Mouse (Mus musculus): ENCODE data around the gene Tigd4. TPM values are rescaled to one million over a fixed set of nuclear protein-coding genes. Genes with fewer than 3 reads are reported as not detected.
"Not testable (repeated sequence)": the region's sequence is repeated elsewhere in the genome, so short reads cannot be mapped to it uniquely, and the experiment has no call there.

Gene Tigd4
- polyA plus RNA-seq (2011; ENCODE audit: insufficient read depth, insufficient read length, low read depth, missing spikeins): not detected in 2 replicates

GRCm38 (mm10) chr3:84593274-84593673, at the start of gene Tigd4:
TSS of gene Tigd4 (plus strand) at chr3:84593574.
- Histone ChIP-seq H3K27me3 (ENCODE audit: control insufficient read depth, insufficient read depth, low read length, poor library complexity, severe bottlenecking) (peaks cover 2% of the 10 kb centered on the region; the same call in 1 of the 2 replicates), H3K9me3 (replicated peaks; ENCODE audit: control insufficient read depth, insufficient read depth, low read length, poor library complexity, severe bottlenecking) (no peaks in the 10 kb centered on the region), H3K4me1 (ENCODE audit: control insufficient read depth, insufficient read depth, low read length) (no peaks in the 10 kb centered on the region), H3K27ac (ENCODE audit: insufficient read depth, low read length) (no peak within 1 kb of the TSS), H3K9ac (ENCODE audit: low read depth, poor library complexity, severe bottlenecking) (no peak within 1 kb of the TSS), H3K36me3 (ENCODE audit: control insufficient read depth, insufficient read depth, low read length, poor library complexity, severe bottlenecking) (no peaks in the 10 kb centered on the region), H3K4me3 (ENCODE audit: low read depth, low read length) (no peak within 1 kb of the TSS)
- TF ChIP-seq CTCF (IDR thresholded peaks at IDR 0.05; ENCODE audit: low read depth, low read length) (no peak), EP300 (IDR thresholded peaks at IDR 0.05; ENCODE audit: insufficient read depth, low read depth, low read length) (no peak), POLR2A (IDR thresholded peaks at IDR 0.05; ENCODE audit: insufficient read depth, low read length) (no peak)

GRCm38 (mm10) chr3:84547177-84547576, 46.2 kb upstream of the Tigd4 start:
- H3K4me3 ChIP-seq (ENCODE audit: low read depth, low read length): no peak overlapping the region
- H3K27me3 ChIP-seq (ENCODE audit: control insufficient read depth, insufficient read depth, low read length, poor library complexity, severe bottlenecking): no peaks in the 10 kb centered on the region
- no peak overlapping the region for H3K27ac ChIP-seq (ENCODE audit: insufficient read depth, low read length)
- no peaks in the 10 kb centered on the region for H3K9me3 ChIP-seq (replicated peaks; ENCODE audit: control insufficient read depth, insufficient read depth, low read length, poor library complexity, severe bottlenecking)
- H3K9ac ChIP-seq (ENCODE audit: low read depth, poor library complexity, severe bottlenecking): no peak overlapping the region
- no peak for TF ChIP-seq CTCF (IDR thresholded peaks at IDR 0.05; ENCODE audit: low read depth, low read length)
- no peak for TF ChIP-seq EP300 (IDR thresholded peaks at IDR 0.05; ENCODE audit: insufficient read depth, low read depth, low read length)
- TF ChIP-seq POLR2A (IDR thresholded peaks at IDR 0.05; ENCODE audit: insufficient read depth, low read length): no peak
- H3K4me1 ChIP-seq (ENCODE audit: control insufficient read depth, insufficient read depth, low read length): no peaks in the 10 kb centered on the region
- no peaks in the 10 kb centered on the region for H3K36me3 ChIP-seq (ENCODE audit: control insufficient read depth, insufficient read depth, low read length, poor library complexity, severe bottlenecking)

GRCm38 (mm10) chr3:84555780-84556179, 37.6 kb upstream of the Tigd4 start:
- TF ChIP-seq CTCF (IDR thresholded peaks at IDR 0.05; ENCODE audit: low read depth, low read length) (no peak), POLR2A (IDR thresholded peaks at IDR 0.05; ENCODE audit: insufficient read depth, low read length) (no peak), EP300 (IDR thresholded peaks at IDR 0.05; ENCODE audit: insufficient read depth, low read depth, low read length) (no peak)
- no peaks in the 10 kb centered on the region for H3K27me3 ChIP-seq (ENCODE audit: control insufficient read depth, insufficient read depth, low read length, poor library complexity, severe bottlenecking)
- H3K4me1 ChIP-seq (ENCODE audit: control insufficient read depth, insufficient read depth, low read length): no peaks in the 10 kb centered on the region
- H3K36me3 ChIP-seq (ENCODE audit: control insufficient read depth, insufficient read depth, low read length, poor library complexity, severe bottlenecking): no peaks in the 10 kb centered on the region
- H3K9me3 ChIP-seq (replicated peaks; ENCODE audit: control insufficient read depth, insufficient read depth, low read length, poor library complexity, severe bottlenecking): no peaks in the 10 kb centered on the region
- no peak overlapping the region for H3K9ac ChIP-seq (ENCODE audit: low read depth, poor library complexity, severe bottlenecking)
- no peak overlapping the region for H3K27ac ChIP-seq (ENCODE audit: insufficient read depth, low read length)
- no peak overlapping the region for H3K4me3 ChIP-seq (ENCODE audit: low read depth, low read length)

- Histone ChIP-seq H3K9me3 (replicated peaks; ENCODE audit: control insufficient read depth, insufficient read depth, low read length, poor library complexity, severe bottlenecking) (no peaks in the 10 kb centered on the region), H3K4me1 (ENCODE audit: control insufficient read depth, insufficient read depth, low read length) (no peaks in the 10 kb centered on the region), H3K4me3 (ENCODE audit: low read depth, low read length) (no peak overlapping the region), H3K27me3 (ENCODE audit: control insufficient read depth, insufficient read depth, low read length, poor library complexity, severe bottlenecking) (no peaks in the 10 kb centered on the region), H3K9ac (ENCODE audit: low read depth, poor library complexity, severe bottlenecking) (no peak overlapping the region), H3K36me3 (ENCODE audit: control insufficient read depth, insufficient read depth, low read length, poor library complexity, severe bottlenecking) (no peaks in the 10 kb centered on the region), H3K27ac (ENCODE audit: insufficient read depth, low read length) (no peak overlapping the region)
- TF ChIP-seq CTCF (IDR thresholded peaks at IDR 0.05; ENCODE audit: low read depth, low read length) (no peak), EP300 (IDR thresholded peaks at IDR 0.05; ENCODE audit: insufficient read depth, low read depth, low read length) (no peak), POLR2A (IDR thresholded peaks at IDR 0.05; ENCODE audit: insufficient read depth, low read length) (no peak)
Observed at GRCm38 (mm10) chr3:84558301-84558700, 35.1 kb upstream of the Tigd4 start.

GRCm38 (mm10) chr3:84562911-84563310, 30.5 kb upstream of the Tigd4 start:
- not testable (repeated sequence) for H3K4me3 ChIP-seq (ENCODE audit: low read depth, low read length); H3K9ac ChIP-seq (ENCODE audit: low read depth, poor library complexity, severe bottlenecking); H3K27me3 ChIP-seq (ENCODE audit: control insufficient read depth, insufficient read depth, low read length, poor library complexity, severe bottlenecking); H3K9me3 ChIP-seq (replicated peaks; ENCODE audit: control insufficient read depth, insufficient read depth, low read length, poor library complexity, severe bottlenecking); H3K4me1 ChIP-seq (ENCODE audit: control insufficient read depth, insufficient read depth, low read length); H3K27ac ChIP-seq (ENCODE audit: insufficient read depth, low read length); H3K36me3 ChIP-seq (ENCODE audit: control insufficient read depth, insufficient read depth, low read length, poor library complexity, severe bottlenecking)

- no peaks in the 10 kb centered on the region for H3K36me3 ChIP-seq (ENCODE audit: control insufficient read depth, insufficient read depth, low read length, poor library complexity, severe bottlenecking)
- no peaks in the 10 kb centered on the region for H3K9me3 ChIP-seq (replicated peaks; ENCODE audit: control insufficient read depth, insufficient read depth, low read length, poor library complexity, severe bottlenecking)
- H3K4me3 ChIP-seq (ENCODE audit: low read depth, low read length): no peak overlapping the region
- no peak overlapping the region for H3K27ac ChIP-seq (ENCODE audit: insufficient read depth, low read length)
- no peak for TF ChIP-seq POLR2A (IDR thresholded peaks at IDR 0.05; ENCODE audit: insufficient read depth, low read length)
- no peak for TF ChIP-seq EP300 (IDR thresholded peaks at IDR 0.05; ENCODE audit: insufficient read depth, low read depth, low read length)
- TF ChIP-seq CTCF (IDR thresholded peaks at IDR 0.05; ENCODE audit: low read depth, low read length): no peak
- H3K27me3 ChIP-seq (ENCODE audit: control insufficient read depth, insufficient read depth, low read length, poor library complexity, severe bottlenecking): no peaks in the 10 kb centered on the region
- no peak overlapping the region for H3K9ac ChIP-seq (ENCODE audit: low read depth, poor library complexity, severe bottlenecking)
- no peaks in the 10 kb centered on the region for H3K4me1 ChIP-seq (ENCODE audit: control insufficient read depth, insufficient read depth, low read length)
Observed at GRCm38 (mm10) chr3:84563415-84563814, 30.0 kb upstream of the Tigd4 start.

Data from ES-Bruce4 (cell line).